Mouse (Mus musculus) brain, embryonic 14.5 days (tissue): ENCODE measurements at regions not wholly inside any gene's neighbourhood (a gene's known extent, or its start where the extent isn't known, plus 50 kb on each side); places are given as distances from the start of the nearest gene placed in this dataset.

Experiments
- CTCF ChIP-seq: fragments of 200-500 bp; IDR thresholded peaks from 2 replicates; pipeline ENCODE4 v1.5.1; 2012; ENCODE audit warnings: inconsistent platforms, mild to moderate bottlenecking, moderate library complexity, borderline replicate concordance; ENCODE audit not compliant: insufficient read depth, insufficient read length; ENCODE audit errors: extremely low read depth
- POLR2A ChIP-seq: fragments of 200-500 bp; IDR thresholded peaks from 2 replicates; pipeline ENCODE4 v1.6.1; 2012; ENCODE audit warnings: mild to moderate bottlenecking, inconsistent platforms, borderline replicate concordance; ENCODE audit not compliant: poor library complexity, insufficient read depth, insufficient read length, severe bottlenecking; ENCODE audit errors: extremely low read depth

GRCm38 (mm10) chr5:44975456-44976195 lies 176.1 kb upstream of the Ldb2 start:
- TF ChIP-seq POLR2A (no peak), CTCF (no peak)
